Mouse (Mus musculus) urinary bladder, postnatal 0 days (tissue): ENCODE measurements around the gene Crebrf. TPM values are rescaled to one million over a fixed set of nuclear protein-coding genes. Genes with fewer than 3 reads are reported as not detected.

Source experiments
- polyA plus RNA-seq: library from polyadenylated mRNA; unstranded; fragments of >200 nt; fragmentation: Nextera tagmentation; extraction: Ambion mirVana; gene quantifications from 2 replicates; pipeline ENCODE4 v1.2.1, GENCODE M21; 2015

Crebrf gene
- polyA plus RNA-seq, result 7.3 and 7.7 TPM in 2 replicates

GRCm38 (mm10) chr17:26715271-26715758 is at the start of gene Crebrf:
Gene Crebrf, plus strand, starts transcription at chr17:26715650.

GRCm38 (mm10) chr17:26780750-26781571 is 65.5 kb downstream of the Crebrf start, which contains the start of gene Bnip1:
Gene Bnip1, plus strand, starts transcription at chr17:26781066.

Other genes with a start within 250 kb of the Crebrf start
- gene Ergic1, start 154.2 kb upstream of the Crebrf start, polyA plus RNA-seq, result 100 and 109 TPM in 2 replicates
- gene Dusp1, start 153.5 kb upstream of the Crebrf start, polyA plus RNA-seq, result 29.8 and 32.8 TPM in 2 replicates
- gene Atp6v0e, start 52.4 kb upstream of the Crebrf start, polyA plus RNA-seq, result 293 and 307 TPM in 2 replicates
- 27.5 and 32.6 TPM in 2 replicates for gene Bnip1, start 65.4 kb downstream of the Crebrf start, polyA plus RNA-seq
- gene Nkx2-5, start 129.4 kb downstream of the Crebrf start, polyA plus RNA-seq, result not detected in 2 replicates
- 1.2 and 1.6 TPM in 2 replicates for gene Kifc5b, start 201.4 kb downstream of the Crebrf start, polyA plus RNA-seq
- gene Phf1, start 217.4 kb downstream of the Crebrf start, polyA plus RNA-seq, result 6.6 and 7.1 TPM in 2 replicates
- gene Cuta, start 223.9 kb downstream of the Crebrf start, polyA plus RNA-seq, result 125 and 143 TPM in 2 replicates
- gene Syngap1, start 225.6 kb downstream of the Crebrf start, polyA plus RNA-seq, result 0.66 and 0.96 TPM in 2 replicates